Mouse (Mus musculus): ENCODE data around the gene Mmp9.

GRCm38 (mm10) chr2:164985962-164986361 is 45.4 kb downstream of the Mmp9 start:
- TF ChIP-seq EP300 (IDR thresholded peaks at IDR 0.05; ENCODE audit: low read depth) = no peak
- no peak for TF ChIP-seq CTCF (IDR thresholded peaks at IDR 0.05; ENCODE audit: low read depth)
